Mouse (Mus musculus): Measurements from ENCODE around the gene Olfm4.
A peak's percentile ranks its signal among the peaks of the same experiment; 100 is the strongest.

Olfm4 gene

DNA sequence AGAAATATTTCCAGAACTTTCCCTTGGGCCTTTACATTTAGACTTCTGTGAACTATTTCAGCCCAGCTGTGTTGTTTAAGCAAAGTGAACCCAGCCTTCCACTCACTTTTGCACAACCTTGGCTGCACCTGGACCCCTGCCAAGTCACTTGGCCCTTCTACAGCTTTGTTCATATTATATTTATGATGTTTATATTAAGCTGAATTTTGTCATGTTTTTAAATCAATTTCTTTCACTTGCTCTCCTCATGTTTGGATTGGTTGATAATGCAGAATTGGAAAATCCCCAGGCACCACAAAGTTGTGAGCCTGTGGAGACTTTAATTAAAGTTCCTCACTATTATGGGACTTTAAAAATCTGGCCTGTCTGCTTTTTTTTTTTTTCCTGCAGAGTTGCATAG lies 32.2 kb downstream of the Olfm4 start:
- no peak for ATAC-seq (ENCODE audit: insufficient number of reproducible peaks, low FRiP score, low TSS enrichment)

DNA sequence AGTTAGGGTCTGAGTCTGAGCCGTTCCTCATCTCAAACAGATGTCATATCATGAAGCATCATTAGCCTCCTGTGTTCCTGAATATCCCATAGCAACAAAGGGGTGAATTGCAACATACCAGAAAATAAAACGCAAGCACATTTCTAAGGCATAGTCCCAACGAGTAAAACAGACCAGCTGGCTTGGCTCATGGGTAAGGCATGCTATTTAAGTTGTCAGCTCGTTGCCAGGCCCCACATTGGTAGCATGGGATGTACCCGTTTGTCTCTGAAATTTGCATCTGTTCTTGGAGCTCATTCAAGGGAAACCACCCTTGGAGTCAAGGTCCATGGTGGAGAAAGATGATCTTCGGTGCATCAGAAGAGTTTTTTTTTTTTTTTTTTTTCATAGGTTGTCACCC lies 42.2 kb downstream of the Olfm4 start:
- no peak for ATAC-seq (ENCODE audit: insufficient number of reproducible peaks, low FRiP score, low TSS enrichment)

DNA sequence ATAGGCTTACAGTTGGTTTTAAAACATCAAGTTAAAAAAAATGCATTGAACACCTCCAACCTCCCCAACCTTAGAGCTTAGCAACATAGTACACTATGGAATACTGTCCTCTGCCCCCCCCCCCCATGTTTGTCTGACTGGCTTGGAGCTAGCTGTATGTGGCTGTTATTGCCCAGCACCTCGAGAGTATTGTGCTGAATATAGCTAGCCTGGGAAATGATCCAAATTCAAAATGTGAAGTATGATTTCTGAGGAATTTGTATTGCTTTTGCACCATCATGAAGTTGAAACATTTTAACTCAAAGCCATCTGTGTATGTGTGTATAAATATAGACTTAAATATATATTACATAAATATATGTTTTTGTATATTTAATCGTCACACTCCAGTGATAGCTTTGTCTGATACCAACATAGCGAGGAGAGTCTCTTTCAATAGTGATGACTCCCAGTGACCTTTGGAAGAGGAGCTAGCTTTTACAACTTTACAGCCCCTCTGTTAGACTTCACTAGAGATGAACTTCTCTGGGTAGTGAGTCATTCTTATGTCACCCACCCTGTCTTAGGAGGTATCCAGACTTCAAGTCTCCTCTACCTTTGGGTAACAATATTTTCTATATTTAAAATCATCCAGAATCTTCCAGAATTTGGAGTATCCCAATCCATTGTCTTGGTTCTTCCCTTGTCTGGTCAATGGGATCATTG lies 45.6 kb downstream of the Olfm4 start:
- ATAC-seq (ENCODE audit: insufficient number of reproducible peaks, low FRiP score, low TSS enrichment), result no peak

DNA sequence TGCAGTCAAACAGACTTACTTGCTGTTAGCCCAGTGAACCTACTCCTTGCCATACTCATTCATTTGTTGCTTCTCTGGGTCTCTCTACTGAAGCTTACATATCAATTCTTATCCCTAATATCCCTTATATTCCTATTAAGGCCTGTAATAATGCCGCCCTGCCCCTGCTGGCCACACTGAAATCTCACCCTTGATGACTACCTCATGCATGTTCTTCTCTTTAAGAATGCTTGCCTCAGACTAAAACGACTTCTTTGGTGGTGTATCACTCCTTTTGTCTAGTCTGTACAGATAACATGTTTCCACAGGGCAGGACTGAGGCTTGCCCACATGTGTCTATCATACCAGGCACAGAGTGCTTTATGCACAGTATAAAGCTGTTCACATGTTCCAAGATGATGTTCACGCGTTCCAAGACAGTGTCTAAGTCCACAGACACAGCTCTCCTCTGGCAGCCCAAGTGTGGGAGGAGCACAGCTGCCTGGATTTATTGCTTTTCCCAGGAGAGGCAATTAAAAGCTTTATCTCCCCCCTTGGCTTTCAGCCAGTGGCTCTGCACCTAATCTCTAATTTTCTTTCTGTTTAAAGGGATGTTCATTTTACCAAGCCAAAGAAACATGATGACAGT lies 55.9 kb downstream of the Olfm4 start:
- peak; percentile 31; the same call in 1 of the 2 replicates for ATAC-seq (ENCODE audit: insufficient number of reproducible peaks, low FRiP score, low TSS enrichment)

DNA sequence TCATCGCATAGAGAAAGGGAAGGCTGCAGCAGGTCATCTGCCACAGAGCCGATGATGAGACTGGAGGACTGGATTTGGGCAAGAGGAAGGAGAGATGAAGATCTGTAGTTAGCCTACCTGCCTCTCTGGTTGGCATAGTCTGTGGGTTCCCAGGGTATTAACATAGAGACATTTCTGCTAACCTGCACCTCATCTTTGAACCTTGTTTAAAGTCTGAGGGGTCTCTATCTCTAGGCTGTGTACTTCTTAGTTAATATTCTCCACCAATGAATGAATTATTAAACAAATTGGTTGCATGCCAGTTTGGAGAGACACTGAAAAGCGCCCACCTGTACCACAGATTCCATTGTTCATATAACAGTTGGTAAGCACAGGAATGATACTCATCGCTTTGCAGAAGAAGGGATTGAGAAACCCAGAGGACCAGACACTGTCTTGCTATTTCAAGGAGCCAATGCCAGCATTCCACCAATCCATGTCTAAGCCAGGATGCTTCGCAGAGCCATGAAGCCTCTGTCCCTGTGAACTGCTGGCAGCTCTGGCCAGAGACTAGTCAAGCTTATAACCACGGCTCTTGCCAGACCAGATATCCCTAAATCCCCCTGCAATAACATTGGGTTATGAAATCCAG lies 62.3 kb downstream of the Olfm4 start:
- ATAC-seq (ENCODE audit: insufficient number of reproducible peaks, low FRiP score, low TSS enrichment), result no peak

DNA sequence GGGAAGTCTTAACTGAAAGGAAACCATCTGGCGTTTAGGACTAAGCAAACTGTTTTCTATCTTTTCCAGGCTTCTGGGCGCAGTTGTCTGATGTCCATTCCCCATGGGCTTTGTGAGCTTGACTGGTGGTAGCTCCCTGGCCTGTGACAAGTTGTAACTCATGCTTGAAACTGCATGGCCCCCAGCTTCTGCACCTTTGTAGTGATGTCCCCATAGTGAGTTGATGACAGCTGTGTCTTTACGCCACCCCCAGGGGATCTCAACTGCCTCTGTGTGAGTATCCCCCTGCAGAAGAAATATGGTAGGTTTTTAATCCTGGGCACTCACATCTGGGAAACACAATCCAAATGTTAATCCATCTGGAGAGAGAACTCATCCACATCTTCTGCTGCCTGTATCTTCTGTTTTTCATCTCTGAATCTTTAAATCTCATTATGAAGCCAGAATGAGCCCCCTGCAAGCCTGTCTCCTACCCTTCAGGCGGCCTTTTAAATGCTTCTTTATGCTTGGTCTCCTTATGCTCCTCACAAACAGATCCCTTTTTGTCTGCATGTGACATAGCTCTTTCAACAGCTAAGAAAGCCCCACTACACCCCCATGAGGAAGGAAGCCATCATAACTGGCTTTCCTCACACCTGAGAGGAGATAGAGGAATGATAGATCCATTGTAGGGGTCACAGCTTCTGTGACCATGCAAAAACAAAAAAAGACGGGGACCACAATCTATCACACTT lies 63.7 kb downstream of the Olfm4 start:
- no peak for ATAC-seq (ENCODE audit: insufficient number of reproducible peaks, low FRiP score, low TSS enrichment)

DNA sequence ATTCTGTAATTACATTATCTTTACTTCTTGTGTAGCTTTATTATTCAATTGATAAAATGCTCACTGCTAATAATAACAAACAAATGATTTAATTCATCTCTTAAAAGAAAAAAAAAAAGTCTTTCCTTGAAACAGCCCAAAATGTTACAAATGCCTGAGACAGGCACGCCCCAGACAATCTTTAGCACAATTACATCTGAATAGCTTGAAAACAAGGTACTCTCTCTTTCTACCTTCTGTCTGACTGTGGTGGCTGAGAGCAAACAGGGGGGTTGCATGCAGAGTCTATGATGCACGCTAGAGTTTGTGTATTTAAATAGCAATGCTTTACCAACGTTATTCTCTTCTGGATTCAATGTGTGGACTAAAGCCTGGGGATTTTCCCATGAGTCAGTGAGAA lies 71.8 kb downstream of the Olfm4 start:
- no peak for ATAC-seq (ENCODE audit: insufficient number of reproducible peaks, low FRiP score, low TSS enrichment)

DNA sequence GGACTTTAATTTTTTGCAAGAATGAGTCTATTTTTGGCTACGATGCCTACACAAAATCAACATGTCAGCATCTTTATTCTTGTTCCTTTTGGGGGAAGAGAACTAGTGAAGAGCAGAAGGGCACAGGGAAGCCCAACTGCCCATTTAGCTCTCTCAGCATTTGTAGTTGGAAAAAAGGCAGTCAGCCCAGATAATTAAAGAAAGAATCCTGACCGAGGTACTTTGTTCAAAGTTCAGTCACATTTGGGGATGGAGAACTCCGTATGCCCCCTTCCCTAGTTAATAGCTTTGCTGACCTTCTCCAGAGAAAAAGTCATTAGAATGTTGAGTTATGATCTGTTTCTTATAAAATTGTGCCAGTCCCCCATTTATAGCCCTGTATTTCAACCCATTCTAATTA lies 77.8 kb downstream of the Olfm4 start:
- no peak for ATAC-seq (ENCODE audit: insufficient number of reproducible peaks, low FRiP score, low TSS enrichment)

DNA sequence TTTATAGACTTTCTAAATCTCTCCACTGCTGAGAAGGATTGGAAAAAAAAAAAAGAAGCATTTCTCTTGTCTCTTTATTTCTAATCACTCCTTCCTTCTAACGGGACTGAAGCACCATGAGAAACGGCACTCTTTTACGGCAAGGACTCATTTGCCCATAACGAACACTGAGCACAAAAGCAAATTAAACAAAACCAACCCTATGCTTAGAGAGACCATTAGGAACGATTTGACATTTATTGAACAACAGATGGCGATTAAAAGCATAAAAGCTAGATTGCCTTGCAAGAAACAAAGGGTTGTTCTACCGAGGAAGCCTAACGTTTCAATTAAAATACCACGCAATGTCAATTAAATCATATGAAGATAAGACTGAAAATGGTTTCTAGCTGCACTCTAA lies 79.0 kb downstream of the Olfm4 start:
- no peak for ATAC-seq (ENCODE audit: insufficient number of reproducible peaks, low FRiP score, low TSS enrichment)

DNA sequence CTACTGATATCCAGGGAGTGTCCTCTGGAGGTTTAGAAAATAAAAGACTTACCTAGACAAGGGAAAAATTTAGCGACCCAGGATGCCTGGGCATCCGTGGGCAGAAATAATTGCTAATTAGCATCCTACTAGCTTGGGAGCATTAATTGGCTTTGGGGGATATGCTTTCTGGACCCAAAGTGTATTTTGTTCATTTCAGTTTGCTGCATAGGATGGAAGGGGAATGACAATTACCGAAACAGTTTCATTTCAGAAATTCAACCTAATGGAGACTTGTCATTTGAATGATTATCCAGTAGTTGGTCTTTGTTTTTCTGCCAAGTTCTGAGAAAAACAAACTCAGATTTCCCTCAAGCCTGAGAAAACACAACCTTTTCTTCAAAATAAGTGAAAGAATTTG lies 86.7 kb downstream of the Olfm4 start:
- ATAC-seq (ENCODE audit: insufficient number of reproducible peaks, low FRiP score, low TSS enrichment), result no peak
